Mouse (Mus musculus) neutrophil, adult 5-6 weeks (primary cell): ENCODE results near the gene Pitpna. TPM values are rescaled to one million over a fixed set of nuclear protein-coding genes. Genes with fewer than 3 reads are reported as not detected.
"Not testable (repeated sequence)": the region's sequence is repeated elsewhere in the genome, so short reads cannot be mapped to it uniquely, and the experiment has no call there.

ENCODE experiments used
- ATAC-seq: fragments of 151-379, 151-347 bp; 2 replicates; pipeline ENCODE4 v1.8.0; 2017; ENCODE audit warnings: mild to moderate bottlenecking, moderate TSS enrichment; ENCODE audit not compliant: insufficient number of reproducible peaks, poor library complexity, low FRiP score, severe bottlenecking; ENCODE audit errors: extremely low read depth
- total RNA-seq: library from RNA; stranded (forward); fragments of 200-1000 nt; gene quantifications from 2 replicates; pipeline ENCODE4 v1.2.3, GENCODE M21; 2017

The Pitpna gene
- total RNA-seq, result 88.9 and 113 TPM in 2 replicates

- peak; percentile 89 for ATAC-seq
These were observed at the start of gene Pitpna for GRCm38 (mm10) chr11:75587493-75588284. Gene Pitpna, plus strand, starts transcription at chr11:75588097.

- no peak for ATAC-seq
These were observed 49.5 kb upstream of the Pitpna start for GRCm38 (mm10) chr11:75538184-75538969.

GRCm38 (mm10) chr11:75538970-75539299 lies 49.0 kb upstream of the Pitpna start:
- no peak for ATAC-seq

- no peak for ATAC-seq
These were observed 47.7 kb upstream of the Pitpna start for GRCm38 (mm10) chr11:75540209-75540608.

GRCm38 (mm10) chr11:75540710-75541581 lies 47.0 kb upstream of the Pitpna start:
- peak; percentile 75 for ATAC-seq

GRCm38 (mm10) chr11:75544713-75545112 lies 43.2 kb upstream of the Pitpna start:
- ATAC-seq, result no peak

GRCm38 (mm10) chr11:75546057-75546456 lies 41.8 kb upstream of the Pitpna start:
- ATAC-seq, result no peak

- no peak for ATAC-seq
These were observed 38.2 kb upstream of the Pitpna start for GRCm38 (mm10) chr11:75549658-75550111.

- ATAC-seq, result no peak
These were observed 37.5 kb upstream of the Pitpna start for GRCm38 (mm10) chr11:75550200-75550946.

GRCm38 (mm10) chr11:75551321-75551720 lies 36.6 kb upstream of the Pitpna start:
- no peak for ATAC-seq

- ATAC-seq, result no peak
These were observed 35.9 kb upstream of the Pitpna start for GRCm38 (mm10) chr11:75551961-75552441.

GRCm38 (mm10) chr11:75552906-75553482 lies 34.9 kb upstream of the Pitpna start:
- no peak for ATAC-seq

GRCm38 (mm10) chr11:75556006-75556405 lies 31.9 kb upstream of the Pitpna start:
- ATAC-seq, result not testable (repeated sequence)

- ATAC-seq, result no peak
These were observed 30.8 kb upstream of the Pitpna start for GRCm38 (mm10) chr11:75557142-75557541.

- ATAC-seq, result peak; percentile 24; the same call in 1 of the 2 replicates
These were observed 29.8 kb upstream of the Pitpna start for GRCm38 (mm10) chr11:75558101-75558500.

GRCm38 (mm10) chr11:75559870-75560504 lies 27.9 kb upstream of the Pitpna start:
- no peak for ATAC-seq

- peak; percentile 86 for ATAC-seq
These were observed 27.1 kb upstream of the Pitpna start for GRCm38 (mm10) chr11:75560530-75561409.
